Mouse (Mus musculus) spleen, adult 12 weeks (tissue): ENCODE data around the gene Gm45208.

ENCODE experiments used
- DNase-seq: peaks from one replicate; pipeline ENCODE4 v3.0.0; 2022; ENCODE audit warnings: low spot score

The Gm45208 gene

GRCm38 (mm10) chrX:7775501-7776205 lies 53.6 kb downstream of the Gm45208 start:
- no peak for DNase-seq

DNA sequence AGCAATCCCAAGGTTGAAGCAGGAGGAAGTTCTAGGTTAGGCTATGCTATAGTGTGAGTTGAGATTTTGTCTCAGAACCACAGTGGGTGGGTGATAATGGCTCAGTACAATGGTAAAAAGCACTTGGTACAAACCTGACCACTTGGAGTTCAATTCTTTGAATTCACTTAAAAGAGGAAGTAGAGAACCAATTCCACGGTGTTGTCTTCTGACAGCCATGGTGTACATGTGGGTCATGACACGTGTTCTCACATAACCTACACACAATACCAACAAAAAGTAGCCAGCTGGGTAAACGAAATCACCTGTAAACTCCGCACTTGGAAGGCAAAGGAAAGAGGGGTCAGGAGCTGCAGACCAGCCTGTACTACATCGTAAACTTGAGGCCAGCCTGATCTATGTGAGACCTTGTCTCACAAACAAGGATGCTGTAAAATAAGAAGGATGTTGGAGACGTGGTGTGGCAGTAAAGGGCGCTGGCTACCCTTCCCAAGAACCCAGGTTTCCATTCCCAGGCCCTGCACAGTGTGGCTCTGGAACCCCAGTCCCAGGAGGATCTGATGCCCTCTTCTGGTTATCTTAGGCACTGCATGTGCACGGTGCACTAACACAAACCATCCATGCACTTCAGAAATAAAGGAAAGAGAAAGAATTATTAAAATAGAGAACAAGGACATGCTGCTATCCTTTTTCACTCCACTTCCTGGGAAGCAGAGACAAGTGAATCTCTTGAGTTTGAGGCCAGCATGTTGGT lies 54.5 kb downstream of the Gm45208 start:
- peak; percentile 50 for DNase-seq

DNA sequence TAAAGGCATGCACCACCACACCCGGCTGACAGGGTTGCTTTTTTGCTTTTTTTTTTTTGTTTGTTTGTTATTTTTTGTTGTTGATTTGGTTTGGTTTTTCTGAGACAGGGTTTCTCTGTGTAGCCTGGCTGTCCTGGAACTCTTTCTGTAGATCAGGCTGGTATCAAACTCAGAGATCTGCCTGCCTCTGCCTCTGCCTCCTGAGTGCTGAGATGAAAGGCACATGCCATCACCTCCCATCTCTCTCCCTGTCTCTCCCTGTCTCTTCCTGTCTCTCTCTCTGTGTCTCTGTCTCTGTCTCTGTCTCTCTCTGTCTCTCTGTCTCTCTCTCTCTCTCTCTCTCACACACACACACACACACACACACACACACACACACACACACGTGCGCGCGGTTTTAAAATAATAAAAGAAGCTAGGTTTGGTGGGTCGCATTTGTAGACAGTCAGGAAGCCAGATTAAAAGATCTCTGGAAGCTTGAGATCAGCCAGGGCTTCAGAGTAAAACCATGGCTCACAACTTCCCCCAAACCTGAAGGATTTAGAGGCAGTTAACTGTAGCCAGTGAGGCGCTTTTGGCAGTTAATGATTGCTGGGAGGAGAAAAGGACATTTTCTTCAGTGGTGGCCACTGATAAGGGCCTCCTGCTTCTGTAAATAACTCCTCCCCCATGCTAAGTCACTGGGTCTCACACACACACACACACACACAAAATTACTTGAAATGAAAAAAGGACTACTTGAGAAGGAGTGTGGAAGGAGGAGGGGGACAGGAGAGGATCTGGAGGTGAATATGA lies 56.6 kb downstream of the Gm45208 start:
- DNase-seq, result peak; percentile 11

- peak; percentile 3 for DNase-seq
These were observed 57.2 kb downstream of the Gm45208 start for GRCm38 (mm10) chrX:7779294-7779693.
